Mouse (Mus musculus): ENCODE measurements around the gene Ift20. TPM values are rescaled to one million over a fixed set of nuclear protein-coding genes. Genes with fewer than 3 reads are reported as not detected.
"Not testable (repeated sequence)": the region's sequence is repeated elsewhere in the genome, so short reads cannot be mapped to it uniquely, and the experiment has no call there.

Ift20 gene
- polyA plus RNA-seq, 1 experiment from 2014 or later, result 139 TPM

DNA sequence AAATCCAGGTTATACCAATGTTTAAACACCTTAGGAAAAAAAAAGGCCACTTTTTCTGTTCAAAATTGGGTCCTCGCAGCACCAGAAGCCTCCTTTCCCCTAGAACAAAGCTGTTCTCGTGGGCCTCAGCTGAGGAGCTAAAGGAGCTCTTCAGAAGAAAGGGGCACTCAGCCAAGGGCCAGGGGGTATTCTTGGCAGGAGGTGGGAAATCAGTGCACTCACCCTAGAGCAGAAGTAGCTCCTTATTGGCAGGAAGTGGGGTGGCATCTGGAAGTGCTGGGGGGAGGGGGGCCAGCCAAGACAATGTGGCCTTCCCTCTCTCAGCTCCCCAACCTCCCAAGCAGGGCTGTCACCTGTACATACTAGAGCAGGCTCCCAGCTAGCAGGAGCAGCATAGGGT is 11.3 kb upstream of the Ift20 start:
- no peak for ATAC-seq (ENCODE audit: insufficient number of reproducible peaks, insufficient read depth, low FRiP score, low TSS enrichment)
- H3K27ac ChIP-seq, result no peak overlapping the region
- 91% methylated on average over 2 of the region's 2 CpGs for WGBS
- no peak overlapping the region for H3K9ac ChIP-seq
- peaks cover 99% of the 10 kb centered on the region for H3K36me3 ChIP-seq
- H3K4me1 ChIP-seq, result no peaks in the 10 kb centered on the region
- H3K4me3 ChIP-seq, result no peak overlapping the region
- no peaks in the 10 kb centered on the region for H3K9me3 ChIP-seq
- no peaks in the 10 kb centered on the region for H3K27me3 ChIP-seq
- H3K4me2 ChIP-seq (replicated peaks), result no peak overlapping the region

DNA sequence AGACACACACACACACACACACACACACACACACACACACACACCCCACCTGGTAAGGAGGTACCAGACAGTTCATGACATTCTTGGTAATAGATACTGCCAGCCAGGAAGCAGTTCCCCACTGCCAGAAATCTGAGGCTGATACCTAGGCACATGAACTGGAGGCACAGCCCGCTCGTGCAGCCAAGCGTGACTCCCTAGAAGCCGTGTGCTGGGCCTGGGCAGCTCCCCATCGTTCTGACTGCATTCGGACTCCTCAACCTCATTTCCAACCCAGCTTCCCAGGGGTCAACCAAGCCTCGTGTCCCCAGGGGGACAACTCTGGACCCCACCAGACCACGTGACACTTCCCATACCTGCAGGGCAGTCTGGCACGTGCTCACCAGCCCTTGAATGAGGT is 7.4 kb upstream of the Ift20 start:
- Histone ChIP-seq H3K9ac (no peak overlapping the region), H3K27ac (no peak overlapping the region), H3K4me1 (no peaks in the 10 kb centered on the region), H3K9me3 (no peaks in the 10 kb centered on the region), H3K4me2 (replicated peaks) (no peak overlapping the region), H3K36me3 (peaks cover 71% of the 10 kb centered on the region), H3K4me3 (no peak overlapping the region), H3K27me3 (no peaks in the 10 kb centered on the region)
- WGBS, result 78% methylated on average over 9 of the region's 9 CpGs
- ATAC-seq (ENCODE audit: insufficient number of reproducible peaks, insufficient read depth, low FRiP score, low TSS enrichment), result no peak

DNA sequence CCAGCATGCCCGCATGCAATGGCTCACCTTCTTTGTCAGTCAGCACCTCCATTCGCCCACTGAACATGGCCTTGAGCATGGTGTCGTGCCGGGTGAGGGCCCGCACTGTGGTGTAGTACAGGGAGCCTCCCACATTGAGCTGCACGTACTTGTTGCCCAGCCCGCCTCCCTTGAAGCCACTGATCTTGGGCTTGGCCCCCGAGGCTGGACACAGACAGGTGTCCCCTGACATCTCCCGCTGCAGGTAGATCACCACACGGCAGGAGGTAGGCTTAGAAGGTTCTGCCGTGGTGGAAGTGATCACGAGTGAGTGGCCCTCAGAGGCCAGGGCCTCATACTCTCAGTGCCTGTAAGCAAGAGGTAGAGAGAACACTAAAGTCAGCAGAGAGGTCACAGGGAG is 6.2 kb upstream of the Ift20 start:
- H3K36me3 ChIP-seq, result peaks cover 59% of the 10 kb centered on the region
- H3K4me3 ChIP-seq, result no peak overlapping the region
- no peak overlapping the region for H3K9ac ChIP-seq
- peaks cover 7% of the 10 kb centered on the region; the same call in 1 of the 2 replicates for H3K4me1 ChIP-seq
- WGBS, result 91% methylated on average over 12 of the region's 12 CpGs
- H3K9me3 ChIP-seq, result no peaks in the 10 kb centered on the region
- H3K27ac ChIP-seq, result no peak overlapping the region
- H3K4me2 ChIP-seq (replicated peaks), result no peak overlapping the region
- no peak for ATAC-seq (ENCODE audit: insufficient number of reproducible peaks, insufficient read depth, low FRiP score, low TSS enrichment)
- no peaks in the 10 kb centered on the region for H3K27me3 ChIP-seq

DNA sequence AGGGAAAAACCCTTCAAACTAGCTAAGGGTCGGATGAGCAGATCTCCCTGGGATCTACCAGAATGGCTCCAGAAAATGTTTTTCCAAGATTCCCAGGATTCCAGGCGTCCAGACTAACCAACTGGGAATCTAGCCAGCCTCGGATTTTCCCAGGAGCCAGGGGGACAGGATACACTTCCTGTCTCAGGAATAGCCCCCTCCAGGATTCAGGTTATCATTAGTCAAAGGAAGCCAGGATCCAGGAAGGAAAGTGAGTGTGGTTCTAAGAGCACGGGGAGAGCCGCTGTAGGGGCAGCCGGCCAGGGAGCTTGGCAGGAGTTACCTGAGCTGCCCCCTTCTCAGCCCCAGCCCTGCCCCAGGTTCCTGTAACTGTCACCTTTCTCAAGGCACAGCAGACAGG is 5.1 kb upstream of the Ift20 start:
- peaks cover 11% of the 10 kb centered on the region; the same call in 1 of the 2 replicates for H3K4me1 ChIP-seq
- peaks cover 48% of the 10 kb centered on the region for H3K36me3 ChIP-seq
- H3K4me3 ChIP-seq, result no peak overlapping the region
- H3K27ac ChIP-seq, result no peak overlapping the region
- H3K4me2 ChIP-seq (replicated peaks), result no peak overlapping the region
- H3K27me3 ChIP-seq, result no peaks in the 10 kb centered on the region
- 68% methylated on average over 6 of the region's 6 CpGs for WGBS
- no peak for ATAC-seq (ENCODE audit: insufficient number of reproducible peaks, insufficient read depth, low FRiP score, low TSS enrichment)
- no peaks in the 10 kb centered on the region for H3K9me3 ChIP-seq
- H3K9ac ChIP-seq, result no peak overlapping the region

DNA sequence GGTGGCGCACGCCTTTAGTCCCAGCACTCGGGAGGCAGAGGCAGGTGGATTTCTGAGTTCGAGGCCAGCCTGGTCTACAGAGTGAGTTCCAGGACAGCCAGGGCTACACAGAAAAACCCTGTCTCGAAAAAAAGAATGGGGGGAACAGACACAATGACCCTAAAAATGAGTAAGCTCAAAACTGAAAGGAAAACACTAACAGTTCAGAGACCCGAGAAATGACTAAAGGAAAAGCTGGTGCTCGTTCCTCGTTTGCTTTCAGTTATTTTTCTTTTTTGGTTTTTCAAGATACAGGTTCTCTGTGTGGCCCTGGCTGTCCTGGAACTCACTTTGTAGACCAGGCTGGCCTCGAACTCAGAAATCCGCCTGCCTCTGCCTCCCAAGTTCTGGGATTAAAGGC is 4.6 kb upstream of the Ift20 start:
- H3K4me3 ChIP-seq; ATAC-seq (ENCODE audit: insufficient number of reproducible peaks, insufficient read depth, low FRiP score, low TSS enrichment); H3K27me3 ChIP-seq; H3K27ac ChIP-seq; H3K4me2 ChIP-seq (replicated peaks); H3K9me3 ChIP-seq; H3K9ac ChIP-seq: not testable (repeated sequence)
- peaks cover 44% of the 10 kb centered on the region for H3K36me3 ChIP-seq
- peaks cover 11% of the 10 kb centered on the region; the same call in 1 of the 2 replicates for H3K4me1 ChIP-seq
- WGBS, result 94% methylated on average over 10 of the region's 10 CpGs

DNA sequence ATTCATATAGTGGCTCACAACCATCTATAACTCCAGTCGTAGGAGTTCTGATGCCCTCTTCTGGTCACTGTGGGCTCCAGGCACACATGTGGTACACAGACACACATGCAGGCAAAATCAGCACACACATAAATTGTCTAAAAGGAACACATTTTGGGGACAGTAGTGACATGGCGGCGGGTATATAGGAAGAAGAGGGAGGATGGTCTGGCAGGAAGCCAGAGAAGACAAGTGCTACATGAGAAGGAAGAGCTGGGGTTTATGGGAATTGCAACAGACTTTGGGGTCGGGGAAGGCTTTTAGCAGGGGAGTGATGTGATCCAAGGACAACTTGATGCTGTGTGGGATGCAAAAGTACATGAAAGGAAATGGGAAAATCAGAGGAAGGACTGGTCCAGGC is 1.6 kb upstream of the Ift20 start:
- H3K4me2 ChIP-seq (replicated peaks), result peak overlapping the region; percentile 59
- ATAC-seq (ENCODE audit: insufficient number of reproducible peaks, insufficient read depth, low FRiP score, low TSS enrichment), result no peak
- H3K36me3 ChIP-seq, result peaks cover 25% of the 10 kb centered on the region
- H3K9me3 ChIP-seq, result no peaks in the 10 kb centered on the region
- H3K9ac ChIP-seq, result peak overlapping the region; percentile 59; the same call in 1 of the 2 replicates
- peak overlapping the region; percentile 62; the same call in 1 of the 2 replicates for H3K4me3 ChIP-seq
- no peaks in the 10 kb centered on the region for H3K27me3 ChIP-seq
- no peak overlapping the region for H3K27ac ChIP-seq
- peaks cover 21% of the 10 kb centered on the region for H3K4me1 ChIP-seq
- 88% methylated on average over 4 of the region's 4 CpGs for WGBS

DNA sequence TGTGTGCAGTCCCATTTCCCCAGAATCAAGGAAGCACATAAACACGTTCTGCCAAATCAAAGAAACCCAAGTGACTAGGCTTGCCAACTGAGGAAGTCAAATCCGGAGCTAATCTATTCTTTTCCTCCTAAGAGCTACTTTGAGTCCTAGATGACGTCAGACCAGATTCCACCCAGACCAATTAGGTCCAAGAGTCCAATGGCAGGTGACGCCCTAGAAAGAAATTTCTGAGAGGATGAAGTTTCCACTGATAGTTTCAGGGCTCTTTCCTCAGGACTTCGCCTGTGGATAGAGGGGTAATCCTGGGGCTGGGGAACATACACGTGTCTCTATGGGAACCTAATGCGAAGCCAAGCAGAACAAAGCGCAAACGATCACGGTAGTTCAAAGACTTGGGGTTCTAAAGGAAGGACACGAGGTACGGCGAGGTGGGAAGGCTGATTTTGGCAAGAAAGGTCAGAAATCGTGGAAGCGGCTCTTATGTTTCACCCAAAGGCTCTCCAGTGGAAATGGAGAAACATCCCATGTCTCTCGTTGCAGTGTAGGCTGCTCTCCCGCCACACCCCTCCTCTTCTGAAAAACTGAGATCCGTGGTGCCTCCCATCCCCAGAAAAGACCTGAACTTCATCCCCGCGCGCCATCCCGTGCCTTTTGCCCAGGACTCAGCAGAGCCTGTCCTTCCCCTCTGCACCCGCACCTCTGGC is 633 bp upstream of the Ift20 start:
- Histone ChIP-seq H3K36me3 (peaks cover 24% of the 10 kb centered on the region), H3K27me3 (no peaks in the 10 kb centered on the region), H3K9ac (peak overlapping the region; percentile 59), H3K9me3 (no peaks in the 10 kb centered on the region), H3K4me3 (peak overlapping the region; percentile 62), H3K4me1 (peaks cover 21% of the 10 kb centered on the region), H3K4me2 (replicated peaks) (peak overlapping the region; percentile 59), H3K27ac (peak overlapping the region; percentile 88)
- under 1% methylated on average over 23 of the region's 23 CpGs for WGBS
- no peak for ATAC-seq (ENCODE audit: insufficient number of reproducible peaks, insufficient read depth, low FRiP score, low TSS enrichment)

DNA sequence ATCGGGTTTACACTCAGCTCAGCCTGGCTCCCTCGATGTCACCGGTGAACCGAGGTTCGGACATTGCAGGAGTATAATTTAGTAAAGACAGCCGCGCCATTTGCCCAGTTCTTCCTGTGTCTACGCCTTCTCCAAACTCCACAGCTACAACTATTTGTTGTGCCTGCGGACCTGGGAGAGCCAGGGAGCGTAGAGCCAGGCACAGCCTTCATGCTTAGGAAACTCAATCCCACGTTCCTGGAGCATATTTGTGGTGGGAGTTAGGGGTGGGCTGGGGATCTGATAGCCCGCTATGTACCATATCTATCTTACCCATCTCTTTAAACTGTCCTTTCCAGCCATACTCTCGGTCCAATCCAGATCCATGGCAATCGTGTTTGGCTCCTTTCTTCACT is 526 bp downstream of the Ift20 start:
- 2% methylated on average over 14 of the region's 14 CpGs for WGBS
- ATAC-seq (ENCODE audit: insufficient number of reproducible peaks, insufficient read depth, low FRiP score, low TSS enrichment), result no peak
- Histone ChIP-seq H3K9me3 (no peaks in the 10 kb centered on the region), H3K4me1 (peaks cover 21% of the 10 kb centered on the region), H3K4me2 (replicated peaks) (peak overlapping the region; percentile 59), H3K27ac (peak overlapping the region; percentile 75), H3K4me3 (peak overlapping the region; percentile 62), H3K36me3 (peaks cover 29% of the 10 kb centered on the region), H3K27me3 (no peaks in the 10 kb centered on the region), H3K9ac (peak overlapping the region; percentile 67)

DNA sequence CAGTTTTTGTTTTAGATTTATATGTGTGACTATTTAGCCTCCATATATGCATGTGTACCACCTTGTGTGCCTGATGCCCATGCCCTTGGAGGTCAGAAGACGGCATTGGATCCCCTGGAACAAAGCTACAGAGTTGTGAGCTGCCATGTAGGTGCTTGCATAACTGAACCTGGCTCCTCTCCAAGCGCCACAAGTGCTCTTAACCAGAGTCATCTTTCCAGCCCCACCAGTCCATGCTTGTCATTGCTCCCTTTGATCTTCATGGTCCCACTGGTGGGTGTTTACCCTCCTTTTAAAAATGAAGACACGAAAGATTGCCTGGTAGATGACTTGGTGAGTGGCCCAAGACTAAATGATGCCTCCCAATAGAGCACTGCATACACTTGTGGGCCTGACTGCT is 4.2 kb downstream of the Ift20 start:
- Histone ChIP-seq H3K4me3 (no peak overlapping the region), H3K4me1 (peaks cover 10% of the 10 kb centered on the region), H3K27me3 (no peaks in the 10 kb centered on the region), H3K36me3 (peaks cover 45% of the 10 kb centered on the region), H3K4me2 (replicated peaks) (no peak overlapping the region), H3K9ac (no peak overlapping the region), H3K27ac (no peak overlapping the region), H3K9me3 (no peaks in the 10 kb centered on the region)
- WGBS, result 86% methylated on average over 3 of the region's 3 CpGs
- no peak for ATAC-seq (ENCODE audit: insufficient number of reproducible peaks, insufficient read depth, low FRiP score, low TSS enrichment)

DNA sequence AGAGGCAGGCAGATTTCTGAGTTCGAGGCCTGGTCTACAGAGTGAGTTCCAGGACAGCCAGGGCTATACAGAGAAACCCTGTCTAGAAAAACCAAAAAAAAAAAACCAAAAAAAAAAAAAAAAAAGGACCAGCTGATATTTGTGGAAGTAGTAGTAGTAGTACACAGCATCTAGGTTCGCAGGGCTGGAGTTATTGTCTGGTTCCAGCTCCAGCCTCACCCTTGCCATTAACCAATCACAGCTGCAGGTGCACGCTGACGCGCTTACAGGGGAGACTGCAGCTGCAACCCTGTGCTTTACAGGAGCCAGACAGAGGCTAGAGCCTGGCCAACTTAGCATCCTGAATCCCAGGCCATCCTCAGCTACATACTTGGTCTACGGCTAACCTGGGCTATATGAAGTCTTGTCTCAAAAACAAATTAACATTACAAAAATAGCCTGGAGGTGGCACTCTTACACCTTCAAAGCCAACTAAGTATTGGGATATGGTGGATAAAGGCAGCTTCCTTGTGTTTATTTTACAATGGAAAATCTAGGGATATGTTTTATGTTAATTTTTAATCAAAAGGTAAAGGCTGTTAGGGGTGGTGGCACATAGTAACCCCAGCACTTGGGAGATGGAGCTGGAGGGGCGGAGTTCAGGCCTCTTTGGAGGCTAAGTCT is 8.4 kb downstream of the Ift20 start:
- no peak for ATAC-seq (ENCODE audit: insufficient number of reproducible peaks, insufficient read depth, low FRiP score, low TSS enrichment)
- Histone ChIP-seq H3K4me2 (replicated peaks) (no peak overlapping the region), H3K36me3 (peaks cover 38% of the 10 kb centered on the region), H3K4me1 (peaks cover 10% of the 10 kb centered on the region), H3K9ac (no peak overlapping the region), H3K9me3 (no peaks in the 10 kb centered on the region), H3K27ac (no peak overlapping the region), H3K4me3 (no peak overlapping the region), H3K27me3 (no peaks in the 10 kb centered on the region)
- 92% methylated on average over 7 of the region's 7 CpGs for WGBS

DNA sequence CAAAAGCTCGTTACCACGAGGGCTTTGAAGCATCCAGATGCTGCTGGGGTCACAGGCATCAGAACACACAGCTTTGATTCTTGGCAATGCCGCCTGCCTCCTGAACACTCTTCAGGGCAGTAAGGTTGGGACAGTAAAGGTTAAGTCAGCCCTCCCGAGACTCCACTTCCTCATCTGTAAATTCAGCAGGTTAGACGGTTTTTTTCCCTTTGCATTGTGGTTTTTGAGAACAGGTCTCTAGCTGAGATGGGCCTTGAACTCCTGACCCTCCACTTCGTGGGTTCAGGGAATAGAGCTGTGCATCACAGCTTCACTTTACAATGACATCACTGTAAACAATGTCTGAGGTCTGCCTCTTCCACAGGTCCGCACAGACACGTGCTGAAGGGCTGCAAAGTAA is 9.0 kb downstream of the Ift20 start:
- H3K27me3 ChIP-seq, result no peaks in the 10 kb centered on the region
- no peak overlapping the region for H3K4me3 ChIP-seq
- H3K4me2 ChIP-seq (replicated peaks), result no peak overlapping the region
- 74% methylated on average over 8 of the region's 8 CpGs for WGBS
- H3K4me1 ChIP-seq, result peaks cover 12% of the 10 kb centered on the region
- no peaks in the 10 kb centered on the region for H3K9me3 ChIP-seq
- H3K9ac ChIP-seq, result no peak overlapping the region
- no peak for ATAC-seq (ENCODE audit: insufficient number of reproducible peaks, insufficient read depth, low FRiP score, low TSS enrichment)
- peaks cover 33% of the 10 kb centered on the region for H3K36me3 ChIP-seq
- H3K27ac ChIP-seq, result no peak overlapping the region

DNA sequence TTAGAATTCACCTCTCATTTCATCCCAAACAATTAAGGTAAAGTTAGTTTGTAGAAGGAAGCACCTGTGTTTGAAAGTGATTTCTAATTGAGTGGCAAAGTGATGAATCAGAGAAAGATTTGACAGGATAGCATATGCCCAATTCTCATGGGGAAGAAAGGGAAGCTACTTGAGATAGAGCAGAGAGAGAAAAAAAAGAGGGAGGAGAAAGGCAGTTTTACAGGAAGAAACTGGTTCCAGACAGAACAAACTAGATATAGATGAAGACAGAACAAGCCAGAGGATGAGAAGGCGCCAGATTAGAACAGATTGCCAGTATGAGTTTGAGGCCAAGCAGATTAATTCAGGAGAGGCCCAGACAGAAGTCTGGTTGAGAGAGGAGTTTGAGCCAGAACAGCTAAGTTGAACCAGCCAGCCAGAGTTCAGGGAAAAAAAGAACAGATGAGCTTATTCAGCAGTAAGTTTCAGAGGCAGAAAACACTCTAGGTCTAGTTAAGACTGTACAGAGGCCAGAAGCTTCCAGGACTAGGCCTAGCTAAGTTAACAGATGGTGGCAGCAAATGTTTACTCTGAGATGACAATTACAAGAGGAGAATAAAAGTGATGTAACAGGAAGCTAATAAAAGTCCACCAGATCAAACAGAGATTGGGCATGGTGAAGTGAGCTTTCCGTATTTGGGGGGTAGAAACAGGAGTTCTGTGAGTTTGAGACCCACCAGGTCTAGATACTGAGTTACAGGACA is 11.7 kb downstream of the Ift20 start:
- Histone ChIP-seq H3K27me3 (no peaks in the 10 kb centered on the region), H3K4me2 (replicated peaks) (no peak overlapping the region), H3K9me3 (no peaks in the 10 kb centered on the region), H3K4me1 (peaks cover 12% of the 10 kb centered on the region), H3K36me3 (peaks cover 18% of the 10 kb centered on the region), H3K4me3 (no peak overlapping the region), H3K27ac (no peak overlapping the region), H3K9ac (no peak overlapping the region)
- no peak for ATAC-seq (ENCODE audit: insufficient number of reproducible peaks, insufficient read depth, low FRiP score, low TSS enrichment)
- WGBS, result 94% methylated on average over 2 of the region's 2 CpGs
